Mouse (Mus musculus) liver, embryonic 14.5 days (tissue): Measurements from ENCODE around the gene Macf1. TPM values are rescaled to one million over a fixed set of nuclear protein-coding genes. Genes with fewer than 3 reads are reported as not detected.
"Not testable (repeated sequence)": the region's sequence is repeated elsewhere in the genome, so short reads cannot be mapped to it uniquely, and the experiment has no call there.

ENCODE experiments used
- ATAC-seq: fragments of 200-750 bp; cut with Nextera tagmentation; 2 replicates; pipeline ENCODE4 v1.8.0; 2017; ENCODE audit warnings: moderate number of reproducible peaks, mild to moderate bottlenecking, moderate library complexity; ENCODE audit not compliant: insufficient read depth
- DNase-seq, 3 experiments: peaks; one replicate each; pipeline ENCODE4 v3.0.0-alpha.2; 2012 to 2013; ENCODE audit warnings: low read depth in 3 of 3, low spot score in 3 of 3
- H3K27ac ChIP-seq: fragments of 300-500 bp; sonication (generic); 2 replicates; pipeline ENCODE4 v1.5.1; 2014; ENCODE audit warnings: moderate library complexity, mild to moderate bottlenecking, control low read depth, inconsistent platforms
- H3K27me3 ChIP-seq: fragments of 300-500 bp; sonication (generic); 2 replicates; pipeline ENCODE4 v1.6.1; 2014; ENCODE audit warnings: mild to moderate bottlenecking, low read length, moderate library complexity; ENCODE audit not compliant: control insufficient read depth, insufficient read depth
- H3K36me3 ChIP-seq: fragments of 300-500 bp; sonication (generic); replicated peaks from 2 replicates; pipeline ENCODE4 v1.6.1; 2014; ENCODE audit warnings: low read depth; ENCODE audit not compliant: control insufficient read depth, insufficient read depth
- H3K4me1 ChIP-seq, 2 experiments: fragments of 200-500 bp in 1 of 2; fragments of 300-500 bp in 1 of 2; sonication (generic) in 1 of 2; replicated peaks; 2 replicates each; pipeline ENCODE4 v1.6.1; 2012 to 2014; ENCODE audit warnings: antibody characterized with exemption in 1 of 2, inconsistent platforms in 1 of 2, low read length in 1 of 2; ENCODE audit not compliant: control insufficient read depth in 2 of 2, insufficient read depth in 2 of 2
- H3K4me2 ChIP-seq: fragments of 300-500 bp; sonication (generic); 2 replicates; pipeline ENCODE4 v1.6.1; 2014; ENCODE audit warnings: low read depth, mild to moderate bottlenecking, control low read depth, moderate library complexity
- H3K4me3 ChIP-seq, 2 experiments: fragments of 200-500 bp in 1 of 2; fragments of 300-500 bp in 1 of 2; sonication (generic) in 1 of 2; 2 replicates each; pipeline ENCODE4 v1.5.1; 2012 to 2014; ENCODE audit warnings: low read depth in 2 of 2, low read length in 2 of 2, mild to moderate bottlenecking in 2 of 2, control low read depth in 1 of 2, inconsistent platforms in 1 of 2, moderate library complexity in 1 of 2; ENCODE audit not compliant: insufficient read depth in 1 of 2
- H3K9ac ChIP-seq: fragments of 300-500 bp; sonication (generic); replicated peaks from 2 replicates; pipeline ENCODE4 v1.6.1; 2014; ENCODE audit warnings: mild to moderate bottlenecking, control low read depth, moderate library complexity
- H3K9me3 ChIP-seq: fragments of 300-500 bp; sonication (generic); 2 replicates; pipeline ENCODE4 v1.6.1; 2016; ENCODE audit warnings: low read length, mixed read lengths; ENCODE audit not compliant: control insufficient read depth
- CTCF ChIP-seq: IDR thresholded peaks from 2 replicates; pipeline ENCODE4 v1.5.1; 2016; ENCODE audit warnings: antibody characterized with exemption, low read depth, control low read depth
- EP300 ChIP-seq: IDR thresholded peaks from 2 replicates; pipeline ENCODE4 v1.6.1; 2016; ENCODE audit warnings: antibody characterized with exemption, low read depth
- WGBS: fragments of 180-500 bp; shearing (Covaris S2); extraction: QIAGEN DNeasy Blood & Tissue Kit; methylation state at CpG from one replicate; pipeline ENCODE4 v1.1.7; 2014; ENCODE audit not compliant: insufficient replicate concordance; 5-methylcytosine and 5-hydroxymethylcytosine counted together
- polyA plus RNA-seq, 2 experiments: library from polyadenylated mRNA; depleted of rRNA in 1 of 2; stranded (reverse) in 1 of 2; unstranded in 1 of 2; fragments of >200 nt; fragmentation: Nextera tagmentation in 1 of 2; extraction: Ambion mirVana in 1 of 2; gene quantifications; 2 replicates each; pipeline versions ENCODE4 v1.2.1 to v1.2.3; 2012 to 2014

Macf1 gene
- polyA plus RNA-seq, 2 experiments = 13.4 to 15.1 TPM

- no peak overlapping the region for H3K9ac ChIP-seq
Observed at GRCm38 (mm10) chr4:123633370-123633769, 50.8 kb downstream of the Macf1 start.

DNA sequence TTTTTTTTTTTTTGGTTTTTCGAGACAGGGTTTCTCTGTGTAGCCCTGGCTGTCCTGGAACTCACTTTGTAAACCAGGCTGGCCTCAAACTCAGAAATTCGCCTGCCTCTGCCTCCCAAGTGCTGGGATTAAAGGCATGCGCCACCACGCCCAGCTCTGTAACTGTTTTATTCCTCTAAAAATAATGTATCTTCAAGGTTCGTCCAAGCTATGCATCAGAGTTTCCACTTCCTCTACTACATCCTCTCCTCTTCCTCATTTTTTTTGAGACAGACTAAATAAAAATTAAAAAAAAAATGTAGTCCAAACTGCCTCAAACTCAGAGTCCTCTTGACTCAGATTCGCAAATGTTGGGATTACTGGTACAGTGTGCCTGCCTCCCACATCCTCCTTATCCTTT, 52.0 kb downstream of the Macf1 start:
- H3K9ac ChIP-seq, ATAC-seq, H3K27me3 ChIP-seq, H3K9me3 ChIP-seq, H3K36me3 ChIP-seq, H3K27ac ChIP-seq, H3K4me2 ChIP-seq, H3K4me3 ChIP-seq, DNase-seq, H3K4me1 ChIP-seq: not testable (repeated sequence)
- 58% methylated on average over 5 of the region's 6 CpGs for WGBS

More at GRCm38 (mm10) chr4:123633370-123633769, 50.8 kb downstream of the Macf1 start:
- H3K36me3 ChIP-seq = no peaks in the 10 kb centered on the region
- WGBS = 5% methylated on average over 3 of the region's 3 CpGs
- H3K27me3 ChIP-seq = no peaks in the 10 kb centered on the region
- H3K4me2 ChIP-seq = no peak overlapping the region
- H3K27ac ChIP-seq = no peak overlapping the region
- peaks cover 0 to 5% of the 10 kb centered on the region in 2 experiments; a peak in 2 of 4 replicates for H3K4me1 ChIP-seq
- DNase-seq = peak in 2 of 3 experiments; percentile 20 to 25
- peak; percentile 89 for TF ChIP-seq CTCF
- no peak for TF ChIP-seq EP300
- no peaks in the 10 kb centered on the region for H3K9me3 ChIP-seq
- H3K4me3 ChIP-seq = no peak overlapping the region
- ATAC-seq = peak; percentile 65; the same call in 1 of the 2 replicates

DNA sequence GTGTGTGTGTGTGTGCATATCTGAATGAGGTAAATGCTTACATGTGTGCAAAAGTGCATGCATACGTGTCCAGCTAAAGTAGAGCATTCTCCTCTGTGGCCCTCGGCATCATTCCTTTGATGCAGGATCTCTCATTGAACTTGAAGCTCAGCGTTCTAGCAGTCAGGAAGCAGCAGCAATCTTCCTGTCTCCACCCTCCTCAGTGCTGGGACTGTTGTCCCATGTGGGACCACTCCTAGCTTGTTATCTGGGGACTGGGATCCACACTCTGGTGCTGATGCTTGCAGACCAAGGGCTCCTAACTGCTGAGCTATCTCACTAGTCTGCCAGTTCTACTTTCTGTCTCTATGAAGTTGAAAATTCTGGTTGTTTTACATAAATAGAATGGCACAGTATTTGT, 52.5 kb downstream of the Macf1 start:
- TF ChIP-seq CTCF = no peak
- no peak for TF ChIP-seq EP300
- H3K9ac ChIP-seq = no peak overlapping the region
- DNase-seq (no peak), ATAC-seq (no peak)
- peaks cover 0 to 5% of the 10 kb centered on the region in 2 experiments; a peak in 2 of 4 replicates for H3K4me1 ChIP-seq
- H3K27me3 ChIP-seq = no peaks in the 10 kb centered on the region
- no peak overlapping the region for H3K4me2 ChIP-seq
- WGBS = 57% methylated on average over 3 of the region's 3 CpGs
- no peaks in the 10 kb centered on the region for H3K9me3 ChIP-seq
- no peaks in the 10 kb centered on the region for H3K36me3 ChIP-seq
- H3K27ac ChIP-seq = no peak overlapping the region
- no peak overlapping the region for H3K4me3 ChIP-seq

GRCm38 (mm10) chr4:123627683-123628082, 56.5 kb downstream of the Macf1 start:
- TF ChIP-seq EP300 (no peak), CTCF (no peak)
- DNase-seq = no peak
- H3K27ac ChIP-seq = no peak overlapping the region
- 69% methylated on average over 5 of the region's 5 CpGs for WGBS
- H3K4me1 ChIP-seq = peaks cover 13 to 19% of the 10 kb centered on the region in 2 experiments
- H3K9me3 ChIP-seq = no peaks in the 10 kb centered on the region
- no peak for ATAC-seq
- no peak overlapping the region for H3K4me2 ChIP-seq
- no peaks in the 10 kb centered on the region for H3K27me3 ChIP-seq
- H3K9ac ChIP-seq = no peak overlapping the region
- no peak overlapping the region for H3K4me3 ChIP-seq
- H3K36me3 ChIP-seq = no peaks in the 10 kb centered on the region

GRCm38 (mm10) chr4:123625332-123626072, 58.7 kb downstream of the Macf1 start:
- no peak overlapping the region for H3K4me3 ChIP-seq
- no peak overlapping the region for H3K9ac ChIP-seq
- H3K4me1 ChIP-seq = peaks cover 13 to 19% of the 10 kb centered on the region in 2 experiments
- no peak for DNase-seq
- peak overlapping the region; percentile 32 for H3K4me2 ChIP-seq
- H3K9me3 ChIP-seq = no peaks in the 10 kb centered on the region
- TF ChIP-seq CTCF (no peak), EP300 (no peak; the same call in 1 of the 2 replicates)
- no peaks in the 10 kb centered on the region for H3K36me3 ChIP-seq
- no peak overlapping the region for H3K27ac ChIP-seq
- 48% methylated on average over 6 of the region's 6 CpGs for WGBS
- no peaks in the 10 kb centered on the region for H3K27me3 ChIP-seq
- peak; percentile 56; the same call in 1 of the 2 replicates for ATAC-seq
